Mouse (Mus musculus) myocyte (in vitro differentiated cells): Measurements from ENCODE around the gene Lpcat1.

Experiments
- MAX ChIP-seq: IDR thresholded peaks from one replicate; pipeline ENCODE4 v1.6.1; 2011; ENCODE audit warnings: low read depth, mild to moderate bottlenecking, control low read depth
- POLR2A ChIP-seq: IDR thresholded peaks from one replicate; pipeline ENCODE4 v1.6.1; 2011; ENCODE audit warnings: low read depth, mild to moderate bottlenecking, control low read depth, moderate library complexity; ENCODE audit not compliant: insufficient read length
- USF1 ChIP-seq: IDR thresholded peaks from one replicate; pipeline ENCODE4 v1.6.1; 2011; ENCODE audit warnings: low read depth, mild to moderate bottlenecking, control low read depth, moderate library complexity

DNA sequence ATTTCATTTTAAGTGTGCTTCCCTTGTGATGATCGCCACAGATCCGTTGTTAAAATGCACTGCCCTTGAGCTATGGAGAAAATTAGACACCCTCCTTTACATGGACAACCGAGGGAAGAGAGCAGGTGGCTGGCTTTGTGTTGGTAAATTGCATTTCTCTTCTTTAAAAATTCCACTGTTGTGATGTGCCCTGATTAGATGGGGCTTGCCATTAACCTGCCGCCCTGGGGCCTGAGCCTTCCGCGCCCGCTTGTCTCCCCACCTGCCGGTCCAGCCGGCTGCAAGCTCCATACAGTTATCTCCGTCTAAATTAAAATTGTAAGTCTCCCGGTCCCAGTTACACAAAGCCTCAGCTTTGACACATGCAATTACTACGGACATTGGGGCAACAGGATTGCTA lies 48.7 kb upstream of the Lpcat1 start:
- no peak for TF ChIP-seq POLR2A
- TF ChIP-seq MAX = no peak
- no peak for TF ChIP-seq USF1
